Mouse (Mus musculus): ENCODE results near the gene Hip1. TPM values are rescaled to one million over a fixed set of nuclear protein-coding genes. Genes with fewer than 3 reads are reported as not detected.
A peak's percentile ranks its signal among the peaks of the same experiment; 100 is the strongest.

The Hip1 gene
- total RNA-seq (2021), result 100 to 1,000 TPM; 125 to 128 TPM
- long read RNA-seq, experiment 1, full-length matches to known transcripts, result 4 of 58 reads
- long read RNA-seq, experiment 1, partial matches to known transcripts, result 16 of 58 reads
- long read RNA-seq, experiment 1, other reads (novel, unspliced or antisense), result 38 of 58 reads
- long read RNA-seq, experiment 2, full-length matches to known transcripts, result 3 of 70 reads
- long read RNA-seq, experiment 2, partial matches to known transcripts, result 10 of 70 reads
- long read RNA-seq, experiment 2, other reads (novel, unspliced or antisense), result 57 of 70 reads

GRCm38 (mm10) chr5:135544865-135545797 is at the start of gene Hip1:
TSS of gene Hip1 (minus strand) at chr5:135545120.
- DNase-seq (ENCODE audit: low spot score in 2 of 2), result peak; percentile 87 to 93

GRCm38 (mm10) chr5:135589996-135590784 is 45.3 kb upstream of the Hip1 start:
- DNase-seq (ENCODE audit: low spot score in 2 of 2), result no peak

GRCm38 (mm10) chr5:135587764-135588163 is 42.8 kb upstream of the Hip1 start:
- DNase-seq (ENCODE audit: low spot score in 2 of 2), result no peak

- no peak for DNase-seq (ENCODE audit: low spot score in 2 of 2)
Observed at GRCm38 (mm10) chr5:135585691-135586090, 40.8 kb upstream of the Hip1 start.

- no peak for DNase-seq (ENCODE audit: low spot score in 2 of 2)
Observed at GRCm38 (mm10) chr5:135582330-135582729, 37.4 kb upstream of the Hip1 start.

DNA sequence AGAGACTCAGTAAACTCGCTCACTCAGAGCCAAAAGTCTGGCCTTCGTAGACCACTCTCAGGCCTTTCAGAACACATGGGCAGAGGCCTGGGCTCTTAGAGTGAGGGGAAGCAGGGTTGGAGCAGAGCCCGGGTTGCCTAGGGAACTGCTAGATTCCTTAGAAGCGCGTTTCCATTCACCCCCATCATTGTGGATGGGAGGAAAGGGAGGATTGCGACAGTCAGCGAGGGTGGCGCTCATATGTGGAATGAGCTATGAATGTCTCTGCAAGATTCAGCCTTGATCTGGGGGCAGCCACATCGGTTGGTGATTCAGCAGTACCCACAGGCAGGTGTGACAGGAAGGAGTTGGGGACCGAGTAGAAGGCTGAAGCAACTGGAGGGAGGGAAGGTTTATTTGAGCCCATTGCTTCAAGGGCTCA is 34.4 kb upstream of the Hip1 start:
- DNase-seq (ENCODE audit: low spot score in 2 of 2), result no peak

- no peak for DNase-seq (ENCODE audit: low spot score in 2 of 2)
Observed at GRCm38 (mm10) chr5:135576055-135576454, 31.1 kb upstream of the Hip1 start.

- DNase-seq (ENCODE audit: low spot score in 2 of 2), result no peak
Observed at GRCm38 (mm10) chr5:135573006-135573405, 28.1 kb upstream of the Hip1 start, which contains the start of gene Ccl24. TSS of gene Ccl24 (minus strand) at chr5:135573049.

GRCm38 (mm10) chr5:135568698-135569097 is 23.8 kb upstream of the Hip1 start:
- DNase-seq (ENCODE audit: low spot score in 2 of 2), result no peak

DNA sequence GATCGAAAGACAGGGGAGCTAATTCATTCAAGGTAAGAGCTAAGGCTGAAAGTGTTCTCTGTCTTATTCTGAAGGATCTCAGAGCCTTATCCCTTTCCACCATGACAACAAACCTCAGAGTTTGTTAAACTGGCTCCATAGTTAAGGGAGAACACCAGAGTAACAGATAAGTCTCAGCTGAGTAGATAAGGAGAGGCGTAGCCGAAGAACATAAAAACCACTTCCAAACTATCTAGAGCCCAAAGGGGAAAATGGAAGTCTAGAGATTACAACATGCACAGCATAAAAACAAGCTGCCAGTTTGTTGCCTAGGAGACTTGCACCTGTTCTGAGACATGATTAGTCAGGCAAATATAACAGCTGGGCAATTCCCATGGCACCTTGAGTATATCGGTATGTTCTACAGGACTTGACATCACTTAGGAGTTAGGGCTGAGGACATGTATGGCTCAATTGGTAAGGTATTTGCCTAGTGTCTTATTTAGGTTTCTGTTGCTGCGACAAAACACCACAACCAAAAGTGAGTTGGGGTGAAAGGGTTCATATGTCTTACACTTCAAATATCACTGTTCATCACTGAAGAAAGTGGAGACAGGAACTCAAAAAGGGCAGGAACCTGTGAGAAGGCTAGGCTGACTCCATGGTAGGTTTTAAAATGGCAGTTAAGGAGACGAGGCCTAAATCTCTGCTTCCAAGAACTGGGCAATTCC is 22.8 kb upstream of the Hip1 start:
- DNase-seq (ENCODE audit: low spot score in 2 of 2), result no peak

- no peak for DNase-seq (ENCODE audit: low spot score in 2 of 2)
Observed at GRCm38 (mm10) chr5:135563469-135563868, 18.5 kb upstream of the Hip1 start, which contains the start of gene Ccl26. TSS of gene Ccl26 (minus strand) at chr5:135563569.

GRCm38 (mm10) chr5:135557671-135558070 is 12.8 kb upstream of the Hip1 start:
- DNase-seq (ENCODE audit: low spot score in 2 of 2), result no peak

GRCm38 (mm10) chr5:135557051-135557450 is 12.1 kb upstream of the Hip1 start:
- DNase-seq (ENCODE audit: low spot score in 2 of 2), result peak; percentile 44 to 74

- no peak for DNase-seq (ENCODE audit: low spot score in 2 of 2)
Observed at GRCm38 (mm10) chr5:135556259-135556658, 11.3 kb upstream of the Hip1 start.

- no peak for DNase-seq (ENCODE audit: low spot score in 2 of 2)
Observed at GRCm38 (mm10) chr5:135551591-135551990, 6.7 kb upstream of the Hip1 start.

DNA sequence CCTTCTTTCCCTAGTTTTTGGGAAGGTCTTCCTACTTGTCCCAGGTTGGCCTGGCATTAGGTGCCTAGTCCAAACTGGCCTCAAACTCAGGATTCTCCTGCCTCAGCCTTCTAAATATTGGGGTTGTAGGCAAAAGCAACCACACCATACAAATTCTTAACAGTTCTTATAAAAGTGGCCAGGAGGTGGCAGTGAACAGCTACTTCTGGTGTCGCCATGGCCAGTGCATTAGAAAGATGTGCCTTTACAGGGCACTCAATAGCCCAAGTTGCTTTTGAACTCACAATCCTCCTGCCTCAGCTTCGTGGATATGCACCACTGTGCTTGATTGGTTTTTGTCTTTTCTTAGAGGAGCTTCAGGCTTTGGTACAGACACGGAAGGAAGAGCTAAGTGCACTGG is 6.0 kb upstream of the Hip1 start:
- DNase-seq (ENCODE audit: low spot score in 2 of 2), result no peak

DNA sequence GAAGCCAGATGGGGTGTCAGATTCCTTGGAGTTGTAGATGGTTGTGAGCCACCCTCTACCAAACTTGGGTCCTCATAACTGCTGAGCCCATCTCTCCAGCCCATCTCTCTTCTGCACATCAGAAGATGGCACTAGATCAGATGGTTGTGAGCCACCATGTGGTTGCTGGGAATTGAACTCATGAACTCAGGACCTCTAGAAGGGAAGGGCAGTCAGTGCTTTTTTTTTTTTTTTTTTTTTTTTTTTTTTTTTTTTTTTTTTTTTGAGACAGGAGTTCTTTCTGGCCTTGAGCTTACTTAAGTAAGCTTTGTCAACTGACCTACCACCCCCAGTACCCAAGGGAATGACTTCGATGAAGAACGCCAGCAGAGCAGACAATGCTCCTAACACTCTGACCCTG is 3.1 kb upstream of the Hip1 start:
- DNase-seq (ENCODE audit: low spot score in 2 of 2), result no peak

DNA sequence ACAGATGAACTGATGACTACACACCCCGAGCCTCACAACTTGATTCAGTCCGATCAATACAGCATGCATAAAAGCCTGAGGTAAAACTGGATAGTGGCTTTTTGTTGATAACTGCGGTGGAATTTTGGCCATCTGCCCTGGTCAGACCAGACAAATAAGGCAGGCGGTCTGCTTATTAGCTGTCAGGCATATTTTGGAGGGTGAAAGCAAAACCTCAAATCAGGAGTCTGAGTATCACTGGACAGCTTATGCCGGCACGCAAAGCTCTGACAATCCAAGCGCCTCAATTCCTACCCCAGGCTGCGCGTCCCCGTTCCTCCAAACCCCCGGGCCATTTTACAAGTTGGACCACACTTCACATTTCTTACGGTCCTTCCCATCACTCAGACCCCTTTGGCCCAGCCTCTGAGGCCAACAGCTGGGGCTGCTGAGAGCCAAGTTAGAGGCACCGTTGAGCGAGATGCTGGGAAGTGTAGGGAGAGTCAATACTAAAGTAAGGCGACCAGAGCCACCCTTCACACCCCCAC is 825 bp downstream of the Hip1 start:
- DNase-seq (ENCODE audit: low spot score in 2 of 2), result peak; percentile 22 to 61

DNA sequence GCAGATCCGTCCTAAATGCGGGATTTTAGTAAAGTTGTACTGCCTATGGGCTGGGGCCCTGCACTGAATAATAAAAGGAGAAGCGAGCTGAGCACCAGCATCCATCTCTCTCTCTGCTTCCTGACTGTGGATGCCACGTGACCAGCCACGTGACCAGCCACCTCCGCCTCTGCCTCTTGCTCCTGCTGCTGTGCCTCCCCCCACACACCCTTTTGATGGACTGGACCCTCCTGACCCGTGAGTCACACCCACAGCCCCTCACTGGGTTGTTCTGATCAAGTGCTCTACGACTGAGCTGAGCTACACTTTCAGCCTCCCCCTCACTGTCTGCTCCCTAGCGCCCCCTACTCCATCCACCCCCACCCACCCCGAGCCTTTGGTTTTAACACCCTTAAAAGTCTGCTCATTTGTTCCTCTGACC is 7.1 kb downstream of the Hip1 start:
- DNase-seq (ENCODE audit: low spot score in 2 of 2), result no peak

DNA sequence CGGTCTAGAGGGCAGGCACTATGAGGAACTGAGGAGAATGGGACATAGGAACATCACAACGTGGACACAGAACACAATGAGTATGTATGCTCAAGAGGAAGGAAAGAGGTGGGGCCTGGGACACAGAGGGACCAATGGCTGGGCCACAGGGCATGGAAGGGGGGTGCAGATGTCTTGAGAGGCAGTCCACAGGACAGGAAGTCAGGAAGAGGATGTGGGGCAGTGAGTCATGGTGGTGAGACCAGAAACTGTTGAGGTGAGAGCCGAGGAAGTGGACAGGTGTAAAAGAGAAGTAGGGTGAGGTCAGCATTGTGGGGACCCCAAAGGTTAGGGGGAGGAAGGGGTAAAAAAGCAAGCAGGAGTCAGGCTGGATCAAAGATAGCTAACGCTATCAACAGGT is 7.6 kb downstream of the Hip1 start:
- DNase-seq (ENCODE audit: low spot score in 2 of 2), result no peak
